Mouse (Mus musculus): ENCODE results near the gene Ddc. TPM values are rescaled to one million over a fixed set of nuclear protein-coding genes. Genes with fewer than 3 reads are reported as not detected.
A peak's percentile ranks its signal among the peaks of the same experiment; 100 is the strongest.

Ddc gene
- total RNA-seq, 2 experiments from 2014 or later: 3.9 TPM; not detected in 1

DNA sequence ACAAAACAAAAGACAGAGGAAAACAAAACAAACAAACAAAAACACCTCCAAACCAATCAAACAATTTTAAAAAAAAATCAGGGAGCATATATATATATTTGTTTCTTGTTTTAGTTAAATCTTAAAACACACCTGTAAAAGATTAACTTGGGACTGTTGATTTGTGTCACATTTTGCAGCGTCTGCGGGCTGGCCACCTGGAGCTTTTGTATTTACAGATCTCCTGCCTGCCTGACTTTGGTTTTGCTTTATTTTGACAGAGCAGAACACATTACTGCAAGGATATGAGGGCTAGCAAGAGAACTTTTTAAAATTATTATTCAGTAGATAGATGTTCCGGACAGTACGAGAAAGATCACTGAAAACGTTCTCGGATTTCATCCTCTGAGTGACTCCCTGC is 66.4 kb downstream of the Ddc start:
- ATAC-seq (replicated peaks; ENCODE audit: low FRiP score, low TSS enrichment, poor library complexity, severe bottlenecking): no peak

DNA sequence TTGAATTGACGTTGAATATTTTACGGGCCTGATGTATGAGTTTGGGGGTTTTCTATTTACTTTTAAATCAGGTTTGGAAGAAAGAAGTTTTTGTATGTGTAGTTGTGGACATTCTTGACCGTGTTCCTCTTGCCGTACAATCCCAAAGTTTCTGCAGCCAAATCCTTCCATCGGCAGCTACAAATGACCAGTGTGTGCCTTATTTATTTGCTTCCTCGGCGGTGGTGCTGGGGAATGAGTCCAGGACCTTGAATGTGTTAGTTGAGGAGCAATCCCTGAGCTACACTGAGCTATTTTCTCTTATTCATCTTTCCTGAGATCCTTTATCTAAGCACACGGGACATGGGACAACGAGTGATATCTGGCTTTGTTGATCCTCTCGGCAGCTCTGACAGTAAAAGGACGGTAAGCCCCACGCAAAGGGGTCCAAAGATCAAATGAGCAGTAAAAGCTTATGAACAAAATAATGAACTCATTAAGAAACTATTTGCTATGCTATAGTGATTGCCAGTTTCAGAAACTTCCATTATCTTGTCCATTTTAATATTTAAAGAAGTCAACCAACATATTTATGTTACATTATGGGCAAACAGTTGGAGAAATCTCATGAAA is 67.0 kb downstream of the Ddc start:
- no peak for ATAC-seq (replicated peaks; ENCODE audit: low FRiP score, low TSS enrichment, poor library complexity, severe bottlenecking)

- ATAC-seq (replicated peaks; ENCODE audit: low FRiP score, low TSS enrichment, poor library complexity, severe bottlenecking): no peak
Measured at GRCm38 (mm10) chr11:11829161-11830000, 68.6 kb downstream of the Ddc start.

- no peak for ATAC-seq (replicated peaks; ENCODE audit: low FRiP score, low TSS enrichment, poor library complexity, severe bottlenecking)
Measured at GRCm38 (mm10) chr11:11828761-11829160, 69.2 kb downstream of the Ddc start.

- peak; percentile 37; the same call in 1 of the 2 replicates for ATAC-seq (replicated peaks; ENCODE audit: low FRiP score, low TSS enrichment, poor library complexity, severe bottlenecking)
Measured at GRCm38 (mm10) chr11:11828251-11828650, 69.7 kb downstream of the Ddc start.

- ATAC-seq (replicated peaks; ENCODE audit: low FRiP score, low TSS enrichment, poor library complexity, severe bottlenecking): no peak
Measured at GRCm38 (mm10) chr11:11826475-11826874, 71.5 kb downstream of the Ddc start.

DNA sequence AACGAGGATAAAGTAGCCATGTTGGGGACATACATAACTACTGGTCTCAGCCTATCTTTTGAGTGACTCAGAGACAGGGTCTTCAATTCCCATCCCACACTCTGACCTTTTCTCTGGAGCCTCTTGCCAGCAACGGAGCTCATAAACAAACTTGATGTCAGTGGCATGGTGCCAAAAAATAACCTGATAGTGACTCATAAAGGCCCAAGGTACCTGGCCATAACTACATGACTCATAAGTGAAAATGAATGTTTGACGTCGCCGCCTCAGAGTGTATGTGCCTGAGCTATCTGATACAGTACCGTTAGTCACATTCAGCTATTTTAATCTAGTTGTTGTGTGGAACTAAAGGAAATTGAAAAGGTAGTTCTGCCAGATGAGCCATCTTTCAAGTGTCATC is 72.3 kb downstream of the Ddc start:
- no peak for ATAC-seq (replicated peaks; ENCODE audit: low FRiP score, low TSS enrichment, poor library complexity, severe bottlenecking)

- ATAC-seq (replicated peaks; ENCODE audit: low FRiP score, low TSS enrichment, poor library complexity, severe bottlenecking): no peak
Measured at GRCm38 (mm10) chr11:11824970-11825635, 72.8 kb downstream of the Ddc start.

DNA sequence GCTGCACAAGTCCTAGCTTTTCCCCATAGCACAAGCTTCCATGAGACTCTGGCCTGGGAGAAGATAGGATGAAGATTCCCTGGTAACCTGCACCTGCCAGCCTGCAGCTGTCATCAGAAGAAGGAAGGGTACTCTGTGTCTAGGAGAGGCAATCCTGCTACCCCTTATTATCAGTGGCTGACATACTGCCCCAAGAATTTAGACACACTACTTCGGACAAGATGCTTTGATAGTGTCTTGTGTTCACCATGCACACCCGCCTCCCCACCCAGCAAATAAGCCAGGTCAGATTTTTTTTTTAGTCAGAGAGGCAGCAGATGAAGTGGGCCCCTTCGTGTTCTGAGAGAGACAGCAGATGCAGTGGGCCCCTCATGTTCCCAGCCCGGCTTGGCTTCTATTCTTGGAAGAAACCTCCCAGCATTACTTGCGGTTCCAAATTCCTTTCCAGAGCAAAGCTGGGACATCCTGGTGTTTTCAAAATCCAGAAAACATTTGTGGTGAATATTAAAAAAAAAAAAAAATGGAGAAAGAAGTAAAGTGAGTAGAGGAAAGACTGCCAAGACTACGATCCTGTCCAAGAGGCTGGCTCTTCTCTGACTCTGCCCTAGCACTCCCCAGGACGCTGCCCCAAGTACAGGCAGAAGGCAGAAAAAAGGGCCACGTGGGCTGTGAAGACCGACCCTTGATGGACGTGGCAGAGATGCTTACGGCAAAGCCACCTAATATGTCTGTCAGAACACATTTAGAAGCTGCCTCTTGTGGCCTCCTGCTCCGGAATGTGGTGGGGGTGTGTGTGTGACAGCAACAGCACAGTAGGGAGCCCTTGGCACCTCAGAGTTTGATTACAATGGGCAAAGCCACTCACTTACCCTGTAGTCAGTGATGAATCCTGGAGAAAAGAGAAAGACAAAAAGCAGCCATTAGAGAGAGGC is 73.7 kb downstream of the Ddc start:
- ATAC-seq (replicated peaks; ENCODE audit: low FRiP score, low TSS enrichment, poor library complexity, severe bottlenecking): no peak

GRCm38 (mm10) chr11:11822181-11823095 is 75.5 kb downstream of the Ddc start:
- no peak for ATAC-seq (replicated peaks; ENCODE audit: low FRiP score, low TSS enrichment, poor library complexity, severe bottlenecking)

DNA sequence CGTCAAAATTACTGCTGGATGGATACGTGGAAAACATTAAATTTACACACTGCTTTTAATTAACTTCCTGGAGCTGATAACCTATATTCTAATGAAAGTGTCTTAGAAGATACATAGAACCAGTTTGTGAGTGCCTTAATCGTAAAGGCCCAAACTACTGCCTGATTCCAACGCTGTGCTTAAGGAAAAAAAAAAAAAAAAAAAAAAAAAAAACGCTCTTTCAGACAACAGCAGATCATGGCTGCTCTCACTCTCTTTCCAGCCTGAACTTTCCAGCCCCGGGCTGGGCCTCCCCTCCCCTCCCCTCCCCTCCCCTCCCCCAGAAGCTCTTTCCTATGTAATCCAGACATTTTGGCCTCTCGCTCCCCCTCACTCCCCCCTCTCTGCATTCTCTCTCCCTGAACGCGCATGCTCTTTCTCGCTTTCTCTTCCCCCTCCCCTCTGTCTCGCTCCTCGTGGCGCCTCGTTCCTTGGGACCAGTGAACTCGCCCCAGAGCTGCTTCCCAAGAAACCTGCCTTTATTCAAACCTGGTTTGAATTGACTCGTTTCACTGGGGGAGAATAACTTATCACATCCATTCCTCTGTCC is 76.5 kb downstream of the Ddc start:
- ATAC-seq (replicated peaks; ENCODE audit: low FRiP score, low TSS enrichment, poor library complexity, severe bottlenecking): no peak

DNA sequence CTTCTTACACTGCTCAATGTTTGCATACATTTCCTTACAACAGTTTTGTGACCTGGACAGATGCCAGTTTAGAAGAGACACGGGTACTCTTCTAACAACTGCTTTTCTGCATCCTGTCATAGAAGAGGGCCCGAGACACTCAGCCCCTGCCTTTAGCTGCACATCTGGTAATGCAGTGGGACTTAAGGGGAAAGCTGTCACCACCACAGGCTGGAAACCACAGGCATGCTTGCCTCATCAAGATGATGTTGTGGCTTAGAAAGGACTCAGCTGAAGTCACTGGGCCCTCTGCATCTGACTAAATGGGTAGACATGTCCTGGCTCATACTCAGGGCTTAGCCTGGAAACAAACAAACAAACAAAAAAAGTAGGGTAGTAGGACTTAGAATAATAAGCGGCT is 77.2 kb downstream of the Ddc start:
- ATAC-seq (replicated peaks; ENCODE audit: low FRiP score, low TSS enrichment, poor library complexity, severe bottlenecking): peak; percentile 21; the same call in 1 of the 2 replicates

DNA sequence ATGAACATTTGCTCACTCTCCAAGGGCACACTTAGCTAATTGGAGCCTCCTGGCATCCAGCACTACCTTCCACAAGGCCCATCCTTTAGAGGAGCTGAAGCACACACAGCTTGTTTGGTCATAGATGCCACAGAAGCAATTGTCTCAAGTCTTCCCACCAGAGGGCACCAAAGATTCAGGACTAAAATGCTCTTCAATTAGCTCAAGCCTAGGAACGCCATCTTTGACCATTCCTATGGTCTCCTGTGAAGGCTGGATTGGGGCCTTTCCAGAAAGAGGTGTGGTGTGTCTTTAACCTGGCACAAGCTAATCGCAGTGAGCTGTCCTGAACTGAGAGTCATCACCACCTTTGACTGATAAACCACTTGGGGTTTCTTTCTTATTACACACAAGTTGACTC is 77.7 kb downstream of the Ddc start:
- ATAC-seq (replicated peaks; ENCODE audit: low FRiP score, low TSS enrichment, poor library complexity, severe bottlenecking): peak; percentile 86

GRCm38 (mm10) chr11:11819206-11819605 is 78.7 kb downstream of the Ddc start:
- no peak for ATAC-seq (replicated peaks; ENCODE audit: low FRiP score, low TSS enrichment, poor library complexity, severe bottlenecking)

DNA sequence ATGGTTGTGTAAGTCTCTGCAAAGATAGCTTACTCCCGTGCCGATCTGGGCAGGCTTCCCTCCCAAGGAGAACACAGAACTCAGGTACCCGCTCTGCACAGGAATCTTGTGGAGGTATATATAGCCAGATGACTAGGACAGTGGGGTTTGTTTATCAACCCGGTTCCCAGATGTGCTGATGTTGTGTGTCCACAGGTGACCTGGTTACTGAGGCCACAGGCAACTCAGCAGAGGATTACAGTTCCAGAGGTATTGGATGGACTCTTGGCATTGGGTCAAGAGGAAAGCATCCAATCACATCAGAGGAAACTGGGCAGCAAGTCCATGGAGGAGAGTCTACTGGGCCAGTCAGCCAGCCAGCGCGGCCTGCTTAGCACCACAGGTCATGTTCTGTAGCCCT is 79.1 kb downstream of the Ddc start:
- no peak for ATAC-seq (replicated peaks; ENCODE audit: low FRiP score, low TSS enrichment, poor library complexity, severe bottlenecking)

- peak; percentile 72 for ATAC-seq (replicated peaks; ENCODE audit: low FRiP score, low TSS enrichment, poor library complexity, severe bottlenecking)
Measured at GRCm38 (mm10) chr11:11815737-11816136, 82.2 kb downstream of the Ddc start.

DNA sequence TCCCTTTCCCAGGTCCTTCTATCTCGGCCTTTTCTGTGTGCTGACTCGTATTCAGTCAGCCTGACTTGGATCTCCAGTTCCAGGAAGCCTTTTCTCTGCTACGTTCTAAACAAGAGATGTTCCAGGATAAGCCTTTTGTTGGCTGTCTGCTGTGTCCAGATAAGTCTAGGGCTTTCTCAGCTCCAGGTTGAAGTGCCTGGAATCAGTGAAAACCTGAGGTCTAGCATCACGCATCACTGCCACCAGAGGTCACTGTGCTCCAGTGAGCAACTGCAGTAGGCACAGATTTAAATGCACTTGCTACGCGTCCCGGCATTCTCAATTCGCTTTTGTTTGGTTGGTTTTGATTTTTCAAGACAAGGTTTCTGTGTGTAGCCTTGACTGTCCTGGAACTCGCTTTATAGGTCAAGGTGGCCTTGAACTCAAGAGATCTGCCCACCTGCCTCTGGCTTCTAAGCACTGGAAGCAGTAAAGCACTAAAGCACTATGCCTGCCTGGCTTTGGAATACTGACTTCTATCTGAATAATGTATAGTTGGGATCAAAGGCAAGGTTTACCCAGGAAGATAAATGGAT is 86.0 kb downstream of the Ddc start:
- peak; percentile 69 for ATAC-seq (replicated peaks; ENCODE audit: low FRiP score, low TSS enrichment, poor library complexity, severe bottlenecking)
